Mouse (Mus musculus) B cell, adult 2 months (primary cell): ENCODE data around the gene Zfp433.
"Not testable (repeated sequence)": the region's sequence is repeated elsewhere in the genome, so short reads cannot be mapped to it uniquely, and the experiment has no call there.

ENCODE experiments used
- DNase-seq, 2 experiments: peaks; one replicate each; pipeline ENCODE4 v3.0.0; 2022

Gene Zfp433

DNA sequence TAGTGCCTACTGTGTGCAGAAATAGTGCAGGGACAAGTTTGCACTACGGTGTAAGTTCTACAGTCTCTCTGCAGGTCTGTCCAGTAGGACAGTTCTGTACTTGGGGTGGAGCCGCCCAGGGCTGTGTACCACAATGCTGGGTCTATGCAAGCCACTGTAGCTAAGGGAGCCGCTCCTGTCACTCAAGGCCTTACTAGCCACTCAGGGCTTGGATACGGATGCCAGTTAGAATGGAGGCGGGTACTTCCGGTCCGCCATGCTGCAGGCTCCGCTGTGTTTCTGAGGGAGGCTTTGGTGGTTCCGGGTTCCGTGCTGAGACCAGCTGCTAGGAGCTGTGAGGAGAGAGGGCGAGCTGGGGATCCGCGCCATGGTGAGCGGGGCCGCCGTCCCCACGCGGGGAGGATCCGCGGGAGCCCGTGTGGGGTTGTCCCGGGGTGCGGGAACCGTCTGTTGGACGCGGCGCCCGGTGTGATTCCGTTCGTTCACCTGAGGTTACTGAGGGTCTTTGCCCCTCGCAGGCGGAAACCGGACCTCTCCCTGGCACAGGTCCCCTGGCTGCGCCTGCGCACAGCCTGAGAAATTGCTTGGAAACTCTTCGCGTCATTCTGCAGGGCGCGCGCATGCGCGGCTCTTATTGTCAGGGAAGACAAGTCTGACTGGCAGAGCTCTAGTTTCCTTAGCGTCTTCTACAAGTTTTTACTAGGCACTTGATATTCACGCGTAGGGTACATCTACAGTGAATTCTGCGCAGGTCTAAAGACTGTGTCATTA is at the start of gene Zfp433:
Gene Zfp433, plus strand, starts transcription at position 295 of the 771 bp plus-strand sequence.
- not testable (repeated sequence) for DNase-seq

DNA sequence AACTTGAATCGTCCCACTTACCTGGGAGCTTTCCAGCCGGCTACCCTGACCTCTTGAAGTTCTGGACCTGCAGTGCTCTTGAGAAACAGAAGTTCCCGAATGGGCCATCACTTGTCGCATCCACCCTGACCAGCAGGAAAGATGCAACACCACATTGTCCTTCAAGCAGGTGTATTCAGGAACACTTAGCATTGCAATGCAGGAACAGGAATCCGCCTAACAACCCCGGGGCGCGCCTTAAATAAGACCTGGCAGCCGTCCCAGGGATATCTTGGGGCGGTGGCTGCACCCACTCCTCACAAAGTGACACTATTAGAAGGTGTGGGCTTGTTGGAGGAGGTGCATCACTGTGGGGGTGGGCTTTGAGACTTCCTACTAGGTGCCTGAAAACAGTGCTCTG is 49.4 kb upstream of the Zfp433 start:
- peak in 1 of 2 experiments; percentile 0 for DNase-seq

DNA sequence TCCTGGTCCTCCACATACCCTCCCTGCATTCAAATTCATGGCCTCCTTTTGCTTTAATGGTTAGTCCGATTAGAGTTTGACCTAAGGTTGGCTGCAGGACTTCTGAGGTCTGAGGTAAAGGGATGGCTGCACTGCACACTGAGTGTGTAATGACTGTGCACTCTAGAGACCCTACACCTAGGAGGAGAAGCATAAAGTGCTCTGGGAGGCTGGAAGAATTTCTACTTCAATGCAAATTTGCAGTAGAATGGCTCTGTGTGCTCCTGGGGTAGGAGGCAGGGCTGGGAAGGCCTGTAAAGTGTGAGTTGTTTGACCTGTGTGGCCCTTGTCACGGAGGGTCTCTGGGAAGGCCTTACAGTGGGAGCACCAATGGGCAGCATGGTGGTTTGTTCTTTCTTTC is 48.5 kb upstream of the Zfp433 start:
- DNase-seq = no peak

DNA sequence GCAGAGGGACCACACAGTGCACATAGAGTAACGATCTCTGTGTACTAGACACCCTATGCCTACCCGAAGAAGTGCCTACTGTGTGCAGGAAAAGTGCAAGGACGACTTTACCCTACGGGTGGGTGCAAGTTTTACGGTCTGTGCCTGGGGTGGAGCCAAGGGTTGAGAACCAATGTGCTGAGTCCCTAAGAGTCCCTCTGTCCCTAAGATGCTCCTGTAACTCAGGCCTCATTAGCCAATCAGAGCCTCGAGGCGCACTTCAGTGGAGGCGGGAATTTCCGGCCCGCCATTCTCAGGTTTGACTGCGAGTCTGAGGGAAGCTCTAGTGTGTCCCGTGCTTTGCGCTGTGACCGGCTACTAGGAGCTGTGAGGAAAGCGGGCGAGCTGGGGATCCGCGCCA is 17.5 kb upstream of the Zfp433 start:
- not testable (repeated sequence) for DNase-seq

DNA sequence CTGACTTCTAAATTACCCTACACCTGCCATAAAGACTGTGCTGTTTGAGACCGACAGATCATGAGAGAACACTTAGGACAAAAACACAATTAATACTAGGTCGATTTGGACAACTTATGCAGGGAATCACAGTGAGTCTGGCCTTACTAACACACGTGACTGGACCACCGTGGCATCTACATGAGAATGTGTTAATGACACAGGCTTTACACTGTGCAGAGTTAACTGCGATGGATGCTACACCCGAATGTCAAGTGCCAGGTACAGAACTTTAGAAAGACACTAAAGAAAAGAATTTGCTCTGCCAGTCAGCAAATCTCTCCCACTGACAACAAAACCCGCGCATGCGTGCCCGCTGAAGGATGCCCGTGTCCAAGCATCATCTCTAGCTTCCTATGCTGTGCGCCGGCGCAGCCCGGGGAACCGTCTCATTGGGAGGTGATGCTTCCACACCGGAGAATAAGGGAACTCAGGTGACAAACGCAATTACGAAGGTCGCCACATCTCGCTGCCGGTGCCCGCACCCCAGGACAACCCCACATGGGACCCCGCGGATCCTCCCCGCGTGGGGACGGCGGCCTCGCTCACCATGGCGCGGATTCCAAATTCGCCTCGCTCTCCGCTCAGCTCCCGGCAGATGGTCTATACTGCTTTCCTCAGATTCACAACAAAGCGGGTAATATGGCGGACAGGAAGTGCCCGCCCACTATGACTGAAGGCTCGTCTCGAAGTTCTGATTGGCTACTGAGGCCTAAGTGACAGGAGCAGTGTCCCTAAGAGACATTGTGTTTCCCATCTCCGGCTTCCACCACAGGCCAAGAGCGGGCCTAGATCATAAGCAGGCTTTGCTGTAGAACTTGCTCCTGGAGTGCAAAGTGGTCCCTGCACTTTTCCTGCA is 66.1 kb downstream of the Zfp433 start, which contains the start of gene Gm3055:
Gene Gm3055, minus strand, starts transcription at position 656 of the 898 bp plus-strand sequence.
- not testable (repeated sequence) for DNase-seq

DNA sequence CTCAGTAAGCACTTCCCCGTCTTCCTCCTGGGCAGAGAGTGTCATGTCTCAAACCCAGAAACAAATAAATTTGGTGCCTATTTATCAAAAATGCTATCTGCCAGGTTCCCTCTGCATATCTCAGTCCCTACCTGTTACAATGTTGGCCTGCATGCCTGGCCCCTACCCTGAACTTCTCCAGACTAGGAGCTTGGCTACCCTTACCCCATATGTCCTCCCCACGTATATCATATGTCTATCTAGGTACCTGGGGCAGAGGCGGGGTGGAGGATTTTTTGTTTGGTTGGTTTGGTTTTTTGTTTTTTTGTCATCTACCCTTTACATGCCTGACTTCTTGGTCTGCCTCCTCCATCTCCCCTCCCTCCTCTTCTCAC is 66.8 kb downstream of the Zfp433 start:
- DNase-seq = not testable (repeated sequence)
